ENCODE assay signal across 8 mouse cellular contexts in genomic region chr8:46769408-46770180, GRCm38 (mm10). TPM values are rescaled to one million over a fixed set of nuclear protein-coding genes. Genes with fewer than 3 reads are reported as not detected.
DNase-seq lines count a peak whose midpoint lies in the region; ATAC-seq and TF ChIP-seq lines count a peak whose summit lies in the region.

No protein-coding gene starts in this region.

- TF ChIP-seq CTCF in gastrocnemius, adult 2 months (IDR thresholded peaks at IDR 0.05), result no peak

- H3K9ac ChIP-seq in limb, embryonic 12.5 days (replicated peaks), result no peak overlapping the region

- WGBS in limb, embryonic 12.5 days, result 71% methylated on average over 11 of the region's 11 CpGs

- H3K27me3 ChIP-seq in limb, embryonic 12.5 days, result no peaks in the 10 kb centered on the region

- H3K4me3 ChIP-seq in gastrocnemius, adult 2 months, result no peak overlapping the region
- H3K4me3 ChIP-seq in limb, embryonic 12.5 days (replicated peaks), result no peak overlapping the region

- no peak for DNase-seq in gastrocnemius, adult 2 months
- DNase-seq in gastrocnemius, postnatal 4 days (ENCODE audit: low spot score in 2 of 2), result no peak
- DNase-seq in brain, adult 2 months (ENCODE audit: low read depth, low spot score), result peak; percentile 88
- DNase-seq in frontal cortex, postnatal 10 days (ENCODE audit: low spot score in 2 of 2), result peak; percentile 26 to 57
- peak; percentile 60 for DNase-seq in telencephalon, adult 2 months (ENCODE audit: low read depth, low spot score)
- DNase-seq in adrenal gland, adult 18-20 months (ENCODE audit: low spot score in 2 of 2), result no peak
- DNase-seq in heart, postnatal 36 days, result no peak

- peaks cover 20% of the 10 kb centered on the region for H3K4me1 ChIP-seq in limb, embryonic 12.5 days (replicated peaks)

- intact Hi-C loops in gastrocnemius, adult 2 months (cut with DNase I), result no loop called here
- intact Hi-C loops in heart, postnatal 36 days (cut with DNase I), result no loop called here

- ATAC-seq in limb, embryonic 12.5 days (ENCODE audit: insufficient number of reproducible peaks, insufficient read depth, low FRiP score, low TSS enrichment, low read depth), result no peak

- H3K27ac ChIP-seq in gastrocnemius, adult 2 months, result peak overlapping the region; percentile 38
- peak overlapping the region; percentile 64 for H3K27ac ChIP-seq in limb, embryonic 12.5 days

- H3K4me2 ChIP-seq in limb, embryonic 12.5 days, result no peak overlapping the region

- H3K9me3 ChIP-seq in limb, embryonic 12.5 days, result no peaks in the 10 kb centered on the region

- peaks cover 5% of the 10 kb centered on the region for H3K36me3 ChIP-seq in limb, embryonic 12.5 days

RNA-seq across cellular contexts. Expression of gene Irf2, which starts 30.1 kb away (rescaled TPM):
- total RNA-seq in gastrocnemius, adult 2 months (2021), result 10 to 100 TPM; 40.0 to 41.8 TPM
- total RNA-seq in gastrocnemius, postnatal 4 days (2021), result 10 to 100 TPM; 34.2 to 41.5 TPM
- polyA plus RNA-seq in limb, embryonic 12.5 days (2016; fragmentation: Nextera tagmentation; extraction: Ambion mirVana), result 13.3 and 13.6 TPM in 2 replicates
- total RNA-seq in adrenal gland, adult 18-20 months (2021), result 10 to 100 TPM; 46.8 to 54.1 TPM
- total RNA-seq in heart, postnatal 36 days (2021), result 10 to 100 TPM; 35.9 to 38.7 TPM

Comparison
In these comparisons a context has a peak if more than half of its experiments do, and no peak if none do; other contexts are left out.
1. DNase-seq: peak in brain, adult 2 months (single experiment), frontal cortex, postnatal 10 days (2 of 2) and telencephalon, adult 2 months (single experiment); none in gastrocnemius, adult 2 months (single experiment), gastrocnemius, postnatal 4 days (0 of 2), adrenal gland, adult 18-20 months (0 of 2) and heart, postnatal 36 days (0 of 2).